Mouse (Mus musculus): ENCODE data around the gene Clec12b. TPM values are rescaled to one million over a fixed set of nuclear protein-coding genes. Genes with fewer than 3 reads are reported as not detected.
"Not testable (repeated sequence)": the region's sequence is repeated elsewhere in the genome, so short reads cannot be mapped to it uniquely, and the experiment has no call there.

Clec12b gene
- polyA plus RNA-seq, 3 experiments from 2014 or later: not detected

GRCm38 (mm10) chr6:129369374-129370132 lies 16.1 kb downstream of the Clec12b start:
- ATAC-seq: no peak

- peak; percentile 65 for ATAC-seq
Measured at GRCm38 (mm10) chr6:129365959-129366359, 19.7 kb downstream of the Clec12b start.

GRCm38 (mm10) chr6:129363942-129364341 lies 21.7 kb downstream of the Clec12b start:
- ATAC-seq: no peak

- ATAC-seq: no peak
Measured at GRCm38 (mm10) chr6:129359515-129359914, 26.2 kb downstream of the Clec12b start.

GRCm38 (mm10) chr6:129356430-129356829 lies 29.2 kb downstream of the Clec12b start:
- ATAC-seq: no peak

- no peak for ATAC-seq
Measured at GRCm38 (mm10) chr6:129355774-129356173, 29.9 kb downstream of the Clec12b start.

- no peak for ATAC-seq
Measured at GRCm38 (mm10) chr6:129351091-129351490, 34.6 kb downstream of the Clec12b start.

GRCm38 (mm10) chr6:129349524-129350352 lies 35.9 kb downstream of the Clec12b start:
- no peak for ATAC-seq

- no peak for ATAC-seq
Measured at GRCm38 (mm10) chr6:129344408-129344807, 41.3 kb downstream of the Clec12b start.

- not testable (repeated sequence) for ATAC-seq
Measured at GRCm38 (mm10) chr6:129342391-129342790, 43.3 kb downstream of the Clec12b start, which contains the start of gene Clec12a. Gene Clec12a, plus strand, starts transcription at chr6:129342691.

- ATAC-seq: no peak
Measured at GRCm38 (mm10) chr6:129337751-129338150, 47.9 kb downstream of the Clec12b start.

- peak; percentile 99 for ATAC-seq
Measured at GRCm38 (mm10) chr6:129333674-129334078, 52.0 kb downstream of the Clec12b start.

- no peak for ATAC-seq
Measured at GRCm38 (mm10) chr6:129331610-129332009, 54.1 kb downstream of the Clec12b start, which contains the start of gene 4922502D21Rik. Gene 4922502D21Rik, minus strand, starts transcription at chr6:129331796.

- ATAC-seq: no peak
Measured at GRCm38 (mm10) chr6:129326568-129327150, 59.0 kb downstream of the Clec12b start.

GRCm38 (mm10) chr6:129326016-129326415 lies 59.7 kb downstream of the Clec12b start:
- ATAC-seq: peak; percentile 52

Other genes starting within 250 kb of the Clec12b start
- gene Clec2d, start 205.3 kb downstream of the Clec12b start, polyA plus RNA-seq (2017; shearing (Covaris generic)): 10 to 100 TPM; 12.0 to 41.7 (median 33.6) TPM
- 100 to 1,000 TPM; 152 to 264 (median 175) TPM for gene Cd69, start 110.4 kb downstream of the Clec12b start, polyA plus RNA-seq (2017; shearing (Covaris generic))
- gene 4922502D21Rik, start 54.1 kb downstream of the Clec12b start, polyA plus RNA-seq (2017; shearing (Covaris generic)): not detected
- gene Clec12a, start 43.2 kb downstream of the Clec12b start, polyA plus RNA-seq (2017; shearing (Covaris generic)): 1 to 10 TPM in 1 of 3 experiments, not detected in 2; 2.0 TPM
- under 1 TPM in 1 of 3 experiments, not detected in 2; 0.26 TPM for gene Clec1b, start 11.4 kb upstream of the Clec12b start, polyA plus RNA-seq (2017; shearing (Covaris generic))
- not detected for gene Clec9a, start 23.0 kb upstream of the Clec12b start, polyA plus RNA-seq (2017; shearing (Covaris generic))
- gene Clec1a, start 66.1 kb upstream of the Clec12b start, polyA plus RNA-seq (2017; shearing (Covaris generic)): not detected
- gene Olr1, start 121.3 kb upstream of the Clec12b start, polyA plus RNA-seq (2017; shearing (Covaris generic)): under 1 TPM in 1 of 3 experiments, not detected in 2; 0.25 TPM
- not detected for gene Tmem52b, start 126.7 kb upstream of the Clec12b start, polyA plus RNA-seq (2017; shearing (Covaris generic))
- gene Gabarapl1, start 147.3 kb upstream of the Clec12b start, polyA plus RNA-seq (2017; shearing (Covaris generic)): 10 to 100 TPM in 1 of 3 experiments, 1 to 10 TPM in 2; 8.0 to 10.5 (median 8.1) TPM
- under 1 TPM in 1 of 3 experiments, not detected in 2; 0.23 TPM for gene Klre1, start 192.0 kb upstream of the Clec12b start, polyA plus RNA-seq (2017; shearing (Covaris generic))
- gene Klrd1, start 205.9 kb upstream of the Clec12b start, polyA plus RNA-seq (2017; shearing (Covaris generic)): 1 to 10 TPM in 1 of 3 experiments, under 1 TPM in 1, not detected in 1; 0.66 to 7.8 TPM
- 1 to 10 TPM in 1 of 3 experiments, under 1 TPM in 1, not detected in 1; 0.71 to 3.1 TPM for gene Klrk1, start 238.0 kb upstream of the Clec12b start, polyA plus RNA-seq (2017; shearing (Covaris generic))

Data from inflammation-experienced regulatory T-cells, adult 6 months (primary cell).